Mouse (Mus musculus): ENCODE results near the gene Ptpn3.

DNA sequence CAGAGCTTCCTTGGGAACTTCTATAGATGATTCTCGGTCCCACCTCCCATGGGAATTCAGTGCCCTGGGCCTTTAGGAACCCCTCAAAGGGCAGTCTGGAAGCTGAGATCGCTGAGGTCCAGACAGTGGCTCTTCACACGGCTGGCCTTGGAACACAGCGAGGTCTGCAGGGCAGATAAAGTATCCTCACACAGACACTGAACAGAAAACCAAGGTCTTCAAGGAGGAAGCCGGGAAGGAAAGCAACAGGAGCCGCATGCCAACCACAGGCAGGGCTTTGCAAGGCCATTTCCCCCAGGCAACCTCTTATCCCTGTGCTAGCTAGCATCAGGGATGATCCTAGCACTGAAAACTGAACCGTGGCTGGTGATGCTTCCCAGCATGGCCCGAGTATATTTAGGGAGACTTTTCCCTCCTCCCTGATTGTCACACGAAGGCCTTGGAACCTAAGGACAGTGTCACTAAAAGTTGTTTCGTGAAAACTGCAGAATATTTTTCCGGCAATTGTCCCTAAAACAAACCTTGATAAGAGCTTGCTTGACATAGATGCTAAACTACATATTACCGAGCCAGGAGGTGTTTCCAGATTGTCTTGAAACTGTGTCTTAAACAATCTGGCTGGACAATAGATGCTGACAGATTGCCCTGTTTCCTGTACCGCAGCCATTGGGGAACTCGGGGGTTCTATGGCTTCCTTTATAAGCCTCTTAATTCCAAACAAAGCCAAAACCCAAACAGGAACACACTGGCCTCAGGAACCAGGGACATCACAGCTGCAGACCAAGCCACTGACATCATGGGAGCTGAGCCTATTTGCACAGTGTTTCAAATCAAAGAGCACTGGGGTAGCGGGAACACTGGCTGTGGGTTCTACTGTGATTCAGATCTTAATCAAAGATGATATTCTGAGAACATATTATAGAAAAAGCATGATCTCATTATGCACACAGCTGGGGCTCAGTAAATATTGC is 27.8 kb downstream of the Ptpn3 start:
- TF ChIP-seq CTCF (IDR thresholded peaks at IDR 0.05; ENCODE audit: low read depth) = no peak
- TF ChIP-seq EP300 (optimal IDR thresholded peaks at IDR 0.05) = no peak
